Mouse (Mus musculus) gastrocnemius, postnatal 25 days (tissue): ENCODE measurements around the gene Rap2a. TPM values are rescaled to one million over a fixed set of nuclear protein-coding genes. Genes with fewer than 3 reads are reported as not detected.
A peak's percentile ranks its signal among the peaks of the same experiment; 100 is the strongest.

ENCODE experiments used
- DNase-seq: peaks from one replicate; pipeline ENCODE4 v3.0.0; 2022
- long read RNA-seq, 2 experiments: library from polyadenylated mRNA; stranded (forward); transcript quantifications; one replicate each; pipeline ENCODE4 v2.0.0; 2021
- total RNA-seq, 2 experiments: library from RNA; stranded (reverse); gene quantifications; 1 replicate in 1 of 2; 2 replicates in 1 of 2; pipeline ENCODE4 v1.2.3; 2021

Gene Rap2a
- total RNA-seq, result 1 to 10 TPM; 4.1 to 4.8 TPM
- long read RNA-seq, experiment 1, partial matches to known transcripts, result 5 of 6 reads
- long read RNA-seq, experiment 1, other reads (novel, unspliced or antisense), result 1 of 6 reads
- long read RNA-seq, experiment 2, full-length matches to known transcripts, result 7 of 10 reads
- long read RNA-seq, experiment 2, partial matches to known transcripts, result 0 of 10 reads
- long read RNA-seq, experiment 2, other reads (novel, unspliced or antisense), result 3 of 10 reads

GRCm38 (mm10) chr14:120477982-120478568 is at the start of gene Rap2a:
Gene Rap2a, plus strand, starts transcription at chr14:120478444.
- peak; percentile 97 for DNase-seq

GRCm38 (mm10) chr14:120428497-120428896 is 49.7 kb upstream of the Rap2a start:
- no peak for DNase-seq

- no peak for DNase-seq
Observed at GRCm38 (mm10) chr14:120432773-120433172, 45.5 kb upstream of the Rap2a start.

- no peak for DNase-seq
Observed at GRCm38 (mm10) chr14:120433931-120434398, 44.3 kb upstream of the Rap2a start.

GRCm38 (mm10) chr14:120434831-120435230 is 43.4 kb upstream of the Rap2a start:
- DNase-seq, result no peak

GRCm38 (mm10) chr14:120440716-120441115 is 37.5 kb upstream of the Rap2a start:
- no peak for DNase-seq

- no peak for DNase-seq
Observed at GRCm38 (mm10) chr14:120441256-120441655, 37.0 kb upstream of the Rap2a start.

GRCm38 (mm10) chr14:120441836-120442235 is 36.4 kb upstream of the Rap2a start:
- no peak for DNase-seq

GRCm38 (mm10) chr14:120454221-120454620 is 24.0 kb upstream of the Rap2a start:
- DNase-seq, result no peak

- no peak for DNase-seq
Observed at GRCm38 (mm10) chr14:120463938-120464727, 14.1 kb upstream of the Rap2a start.

- no peak for DNase-seq
Observed at GRCm38 (mm10) chr14:120466816-120467215, 11.4 kb upstream of the Rap2a start.

GRCm38 (mm10) chr14:120469126-120469790 is 9.0 kb upstream of the Rap2a start:
- DNase-seq, result no peak

GRCm38 (mm10) chr14:120476186-120476697 is 2.0 kb upstream of the Rap2a start:
- DNase-seq, result no peak

GRCm38 (mm10) chr14:120477288-120477981 is 809 bp upstream of the Rap2a start:
- DNase-seq, result peak; percentile 97

GRCm38 (mm10) chr14:120478641-120479341 is 547 bp downstream of the Rap2a start:
- peak; percentile 34 for DNase-seq

GRCm38 (mm10) chr14:120480341-120480900 is 2.2 kb downstream of the Rap2a start:
- DNase-seq, result no peak

- DNase-seq, result no peak
Observed at GRCm38 (mm10) chr14:120480927-120481326, 2.7 kb downstream of the Rap2a start.

GRCm38 (mm10) chr14:120484561-120484960 is 6.3 kb downstream of the Rap2a start:
- DNase-seq, result no peak

GRCm38 (mm10) chr14:120496284-120496683 is 18.0 kb downstream of the Rap2a start:
- no peak for DNase-seq

GRCm38 (mm10) chr14:120496827-120497226 is 18.6 kb downstream of the Rap2a start:
- no peak for DNase-seq

GRCm38 (mm10) chr14:120499096-120499495 is 20.9 kb downstream of the Rap2a start:
- no peak for DNase-seq
